Mouse (Mus musculus) spleen, adult 2 months (tissue): ENCODE results near the gene Rps6kb2.

Source experiments
- CTCF ChIP-seq: fragments of 200-500 bp; IDR thresholded peaks from 2 replicates; pipeline ENCODE4 v1.5.1; 2011; ENCODE audit warnings: mild to moderate bottlenecking, inconsistent platforms; ENCODE audit not compliant: insufficient read depth, insufficient read length, insufficient replicate concordance; ENCODE audit errors: extremely low read depth
- POLR2A ChIP-seq: fragments of 200-500 bp; IDR thresholded peaks from 2 replicates; pipeline ENCODE4 v1.6.1; 2011; ENCODE audit warnings: low read depth, low read length, inconsistent platforms

DNA sequence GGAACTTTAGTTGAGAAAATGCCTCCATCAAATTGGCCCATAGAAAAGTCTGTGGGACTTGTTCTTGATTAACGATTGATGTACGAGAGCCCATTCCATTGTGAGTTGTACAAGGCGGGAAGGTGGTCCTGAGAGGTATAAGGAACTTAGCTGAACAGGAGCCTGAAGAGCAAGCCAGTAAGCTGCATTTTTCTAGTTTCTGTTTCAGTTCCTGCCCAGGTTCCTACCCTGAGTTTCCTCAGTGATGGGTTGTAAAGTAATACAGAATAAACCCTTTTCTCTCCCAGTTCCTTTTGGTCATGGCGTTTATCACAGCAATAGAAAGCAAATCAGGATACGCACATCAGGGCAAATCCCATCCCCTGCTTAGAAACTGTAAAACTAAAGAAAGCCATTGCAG, 25.2 kb downstream of the Rps6kb2 start:
- TF ChIP-seq CTCF (no peak), POLR2A (no peak)
